Mouse (Mus musculus) spleen, adult 2 months (tissue): Measurements from ENCODE around the gene Zfp579. TPM values are rescaled to one million over a fixed set of nuclear protein-coding genes. Genes with fewer than 3 reads are reported as not detected.

ENCODE experiments used
- DNase-seq, 2 experiments: peaks; one replicate each; pipeline versions ENCODE4 v3.0.0 to v3.0.0-alpha.2; 2012 to 2021; ENCODE audit warnings: low spot score in 2 of 2, low read depth in 1 of 2
- H3K27ac ChIP-seq: fragments of 200-500 bp; 2 replicates; pipeline ENCODE4 v1.5.1; 2012; ENCODE audit warnings: low read length, inconsistent platforms; ENCODE audit not compliant: insufficient read depth
- H3K27me3 ChIP-seq: fragments of 200-500 bp; 2 replicates; pipeline ENCODE4 v1.6.1; 2012; ENCODE audit warnings: mild to moderate bottlenecking, moderate library complexity, low read length, inconsistent platforms; ENCODE audit not compliant: control insufficient read depth, insufficient read depth
- H3K36me3 ChIP-seq: fragments of 200-500 bp; 2 replicates; pipeline ENCODE4 v1.6.1; 2012; ENCODE audit warnings: mild to moderate bottlenecking, low read length, inconsistent platforms; ENCODE audit not compliant: control insufficient read depth, insufficient read depth
- H3K4me1 ChIP-seq: fragments of 200-500 bp; 2 replicates; pipeline ENCODE4 v1.6.1; 2011; ENCODE audit warnings: inconsistent platforms; ENCODE audit not compliant: control insufficient read depth, insufficient read depth, insufficient read length
- H3K4me3 ChIP-seq: fragments of 200-500 bp; 2 replicates; pipeline ENCODE4 v1.5.1; 2011; ENCODE audit warnings: mild to moderate bottlenecking, inconsistent platforms; ENCODE audit not compliant: insufficient read depth, insufficient read length; ENCODE audit errors: extremely low read depth
- CTCF ChIP-seq: fragments of 200-500 bp; IDR thresholded peaks from 2 replicates; pipeline ENCODE4 v1.5.1; 2011; ENCODE audit warnings: mild to moderate bottlenecking, inconsistent platforms; ENCODE audit not compliant: insufficient read depth, insufficient read length, insufficient replicate concordance; ENCODE audit errors: extremely low read depth
- POLR2A ChIP-seq: fragments of 200-500 bp; IDR thresholded peaks from 2 replicates; pipeline ENCODE4 v1.6.1; 2011; ENCODE audit warnings: low read depth, low read length, inconsistent platforms
- WGBS: fragments of 180-500 bp; shearing (Covaris S2); methylation state at CpG from one replicate; pipeline ENCODE4 v1.1.7; 2018; 5-methylcytosine and 5-hydroxymethylcytosine counted together
- polyA plus RNA-seq: library from polyadenylated mRNA; depleted of rRNA; stranded (reverse); fragments of >200 nt; gene quantifications from 2 replicates; pipeline ENCODE4 v1.2.3, GENCODE M21; 2012; rRNA removed

Gene Zfp579
- 30.2 and 39.9 TPM in 2 replicates for polyA plus RNA-seq

- Histone ChIP-seq H3K4me1 (peaks cover 9% of the 10 kb centered on the region; the same call in 1 of the 2 replicates), H3K36me3 (peaks cover 7% of the 10 kb centered on the region), H3K27ac (no peak within 1 kb of the TSS), H3K27me3 (no peaks in the 10 kb centered on the region), H3K4me3 (peak within 1 kb of the TSS; percentile 78)
- TF ChIP-seq CTCF (no peak), POLR2A (no peak)
- 11% methylated on average over 19 of the region's 26 CpGs for WGBS
- DNase-seq, result peak; percentile 58 to 70
Observed at GRCm38 (mm10) chr7:4996003-4996895, at the start of gene Zfp579. Gene Zfp579 (minus strand): TSS chr7:4996158.

- 60% methylated on average over 2 of the region's 2 CpGs for whole genome bisulfite sequencing
Observed at GRCm38 (mm10) chr7:5044981-5045380, 49.0 kb upstream of the Zfp579 start.

GRCm38 (mm10) chr7:5038940-5039339, 43.0 kb upstream of the Zfp579 start:
- no peak overlapping the region for H3K27ac ChIP-seq
- WGBS, result 27% methylated on average over 5 of the region's 5 CpGs

More at GRCm38 (mm10) chr7:5044981-5045380, 49.0 kb upstream of the Zfp579 start:
- no peak for DNase-seq
- H3K27ac ChIP-seq, result no peak overlapping the region
- no peaks in the 10 kb centered on the region for H3K4me1 ChIP-seq
- H3K4me3 ChIP-seq, result no peak overlapping the region
- no peaks in the 10 kb centered on the region for H3K27me3 ChIP-seq
- no peaks in the 10 kb centered on the region for H3K36me3 ChIP-seq
- TF ChIP-seq POLR2A, result no peak
- no peak for TF ChIP-seq CTCF

GRCm38 (mm10) chr7:5038109-5038732, 42.3 kb upstream of the Zfp579 start, which contains the start of gene Zfp784:
Gene Zfp784 (minus strand): TSS chr7:5038446.
- Histone ChIP-seq H3K27me3 (no peaks in the 10 kb centered on the region), H3K36me3 (0 out of 2 replicates have a peak, but pooled peaks cover under 1% of the 10 kb centered on the region), H3K4me3 (peak within 1 kb of the TSS; percentile 90), H3K27ac (peak within 1 kb of the TSS; percentile 95), H3K4me1 (no peaks in the 10 kb centered on the region; the same call in 1 of the 2 replicates)
- TF ChIP-seq POLR2A, result peak; percentile 79
- TF ChIP-seq CTCF, result no peak
- DNase-seq, result peak; percentile 83 to 92
- WGBS, result 1% methylated on average over 48 of the region's 48 CpGs

More at GRCm38 (mm10) chr7:5038940-5039339, 43.0 kb upstream of the Zfp579 start:
- Histone ChIP-seq H3K27me3 (no peaks in the 10 kb centered on the region), H3K4me1 (no peaks in the 10 kb centered on the region; the same call in 1 of the 2 replicates), H3K36me3 (no peaks in the 10 kb centered on the region), H3K4me3 (no peak overlapping the region)
- TF ChIP-seq CTCF, result no peak
- TF ChIP-seq POLR2A, result no peak
- DNase-seq, result no peak

- Histone ChIP-seq H3K4me3 (no peak overlapping the region), H3K27me3 (no peaks in the 10 kb centered on the region), H3K4me1 (no peaks in the 10 kb centered on the region; the same call in 1 of the 2 replicates), H3K36me3 (0 out of 2 replicates have a peak, but pooled peaks cover 3% of the 10 kb centered on the region), H3K27ac (no peak overlapping the region)
- TF ChIP-seq CTCF, result no peak
- TF ChIP-seq POLR2A, result no peak
- WGBS, result 90% methylated on average over 8 of the region's 8 CpGs
- DNase-seq, result no peak
Observed at GRCm38 (mm10) chr7:5037467-5037866, 41.5 kb upstream of the Zfp579 start.

GRCm38 (mm10) chr7:5037026-5037425, 41.1 kb upstream of the Zfp579 start:
- no peaks in the 10 kb centered on the region for H3K27me3 ChIP-seq
- 94% methylated on average over 7 of the region's 7 CpGs for WGBS
- no peak overlapping the region for H3K4me3 ChIP-seq
- H3K27ac ChIP-seq, result no peak overlapping the region
- H3K36me3 ChIP-seq, result 0 out of 2 replicates have a peak, but pooled peaks cover 3% of the 10 kb centered on the region
- DNase-seq, result no peak
- H3K4me1 ChIP-seq, result no peaks in the 10 kb centered on the region; the same call in 1 of the 2 replicates
- TF ChIP-seq POLR2A (no peak), CTCF (no peak)
